Mouse (Mus musculus): ENCODE data around the gene Ttc14. TPM values are rescaled to one million over a fixed set of nuclear protein-coding genes. Genes with fewer than 3 reads are reported as not detected.

Gene Ttc14
- polyA plus RNA-seq (2014; fragmentation: Nextera tagmentation; extraction: Ambion mirVana) = 48.2 and 51.7 TPM in 2 replicates

DNA sequence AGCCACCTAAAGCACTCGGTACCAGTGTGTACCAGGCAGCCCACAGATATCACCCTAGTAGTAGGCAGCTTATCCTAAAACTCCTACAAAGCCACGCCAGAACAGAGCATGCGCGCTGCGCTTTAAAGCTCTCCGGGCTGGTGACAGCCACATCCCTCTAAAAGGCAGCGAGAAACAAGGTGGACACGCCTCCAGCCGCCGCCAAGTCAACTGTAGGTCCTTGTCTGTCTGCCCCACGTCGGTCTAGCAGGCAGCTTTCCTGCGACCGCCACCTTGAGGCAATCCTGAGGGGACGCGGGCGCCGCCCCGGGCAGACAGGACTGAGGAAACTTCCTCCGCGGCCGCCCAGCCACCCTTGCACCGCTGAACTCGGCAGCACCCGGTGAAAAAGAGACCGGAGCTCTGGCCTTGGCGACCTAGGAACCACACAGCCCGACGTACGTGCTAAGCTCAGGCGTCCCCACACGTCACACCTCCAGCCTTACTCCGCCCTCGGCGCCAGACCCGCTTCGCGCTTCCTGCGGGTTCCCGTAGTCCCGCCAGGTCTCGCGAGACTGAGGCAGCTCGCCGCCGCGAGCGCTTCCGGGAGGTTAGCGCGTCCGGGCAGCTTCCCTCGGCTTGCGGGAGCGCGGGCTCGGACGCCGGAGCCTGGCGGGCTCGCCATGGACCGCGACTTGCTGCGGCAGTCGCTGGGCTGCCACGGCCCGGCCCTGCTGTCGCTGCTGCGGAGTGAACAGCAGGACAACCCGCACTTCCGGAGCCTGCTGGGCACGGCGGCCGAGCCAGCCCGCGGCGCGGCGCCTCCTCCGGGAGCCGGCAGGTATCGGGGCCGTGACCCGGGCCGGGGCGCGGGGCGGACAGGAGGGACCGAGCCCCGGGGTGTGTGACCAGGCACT, at the start of gene Ttc14:
Gene Ttc14 (plus strand): TSS at position 216 of the 896 bp plus-strand sequence.
- WGBS (ENCODE audit: insufficient replicate concordance) = 1% methylated on average over 90 of the region's 90 CpGs
- peaks cover 3% of the 10 kb centered on the region; the same call in 1 of the 2 replicates for H3K4me1 ChIP-seq (ENCODE audit: control insufficient read depth, insufficient read depth, low read length)
- peak; percentile 99 for ATAC-seq (replicated peaks; ENCODE audit: insufficient number of reproducible peaks, low FRiP score, low TSS enrichment)
- peak within 1 kb of the TSS; percentile 87 for H3K9ac ChIP-seq (ENCODE audit: low read depth, low read length)
- H3K9me3 ChIP-seq (replicated peaks; ENCODE audit: control insufficient read depth, low read length) = no peaks in the 10 kb centered on the region
- H3K27ac ChIP-seq (ENCODE audit: low read depth, low read length) = peak within 1 kb of the TSS; percentile 99
- peak within 1 kb of the TSS; percentile 95 for H3K4me3 ChIP-seq (ENCODE audit: low read depth, low read length)
- H3K27me3 ChIP-seq (ENCODE audit: control insufficient read depth, insufficient read depth, low read length) = no peaks in the 10 kb centered on the region
- H3K4me2 ChIP-seq = peak within 1 kb of the TSS; percentile 74
- H3K36me3 ChIP-seq (ENCODE audit: control insufficient read depth, insufficient read depth, low read length) = peaks cover 3% of the 10 kb centered on the region; the same call in 1 of the 2 replicates

DNA sequence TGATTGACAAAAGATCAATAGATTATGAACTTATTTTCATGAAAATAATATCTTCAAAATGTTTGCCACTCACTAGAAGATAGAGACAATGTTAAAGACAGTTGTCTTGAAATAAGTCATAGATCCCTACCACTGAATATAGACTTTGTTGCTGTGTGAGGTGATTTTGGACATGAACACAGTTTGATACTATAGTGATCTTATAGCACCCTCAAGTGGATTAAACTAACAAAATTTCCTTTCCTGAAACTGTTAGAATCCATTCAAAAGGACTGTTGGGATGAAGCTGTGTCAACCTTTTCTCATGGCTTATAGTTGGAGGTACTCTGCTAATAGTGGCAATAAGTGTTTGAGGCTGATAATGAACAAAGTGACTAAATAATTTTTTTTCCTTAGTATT, 8.7 kb upstream of the Ttc14 start:
- ATAC-seq (replicated peaks; ENCODE audit: insufficient number of reproducible peaks, low FRiP score, low TSS enrichment) = no peak

DNA sequence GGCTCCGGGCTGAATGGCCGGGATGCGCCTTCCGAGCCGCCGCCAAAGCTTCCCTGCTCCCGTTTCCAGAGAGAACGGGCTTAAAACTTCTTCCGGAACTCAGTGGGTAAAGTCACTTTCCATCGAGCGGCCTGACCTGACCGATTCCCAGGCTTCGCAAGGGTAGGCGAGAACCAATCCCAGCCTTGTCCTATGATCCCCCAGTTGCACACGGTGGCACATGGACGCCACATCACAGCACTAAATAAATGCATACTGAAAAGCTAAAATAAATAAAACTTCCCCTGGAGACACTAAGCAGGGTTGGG, 835 bp downstream of the Ttc14 start:
- WGBS (ENCODE audit: insufficient replicate concordance) = 1% methylated on average over 16 of the region's 16 CpGs
- H3K27me3 ChIP-seq (ENCODE audit: control insufficient read depth, insufficient read depth, low read length) = no peaks in the 10 kb centered on the region
- peak overlapping the region; percentile 99 for H3K27ac ChIP-seq (ENCODE audit: low read depth, low read length)
- H3K9me3 ChIP-seq (replicated peaks; ENCODE audit: control insufficient read depth, low read length) = no peaks in the 10 kb centered on the region
- peak overlapping the region; percentile 95 for H3K4me3 ChIP-seq (ENCODE audit: low read depth, low read length)
- H3K4me1 ChIP-seq (ENCODE audit: control insufficient read depth, insufficient read depth, low read length) = peaks cover 3% of the 10 kb centered on the region; the same call in 1 of the 2 replicates
- peak overlapping the region; percentile 87 for H3K9ac ChIP-seq (ENCODE audit: low read depth, low read length)
- ATAC-seq (replicated peaks; ENCODE audit: insufficient number of reproducible peaks, low FRiP score, low TSS enrichment) = peak; percentile 23
- H3K4me2 ChIP-seq = peak overlapping the region; percentile 72
- H3K36me3 ChIP-seq (ENCODE audit: control insufficient read depth, insufficient read depth, low read length) = peaks cover 7% of the 10 kb centered on the region

More for the DNA sequence above, 8.7 kb upstream of the Ttc14 start:
- no peaks in the 10 kb centered on the region for H3K9me3 ChIP-seq (replicated peaks; ENCODE audit: control insufficient read depth, low read length)
- no peak overlapping the region for H3K27ac ChIP-seq (ENCODE audit: low read depth, low read length)
- H3K4me1 ChIP-seq (ENCODE audit: control insufficient read depth, insufficient read depth, low read length) = no peaks in the 10 kb centered on the region
- no peak overlapping the region for H3K9ac ChIP-seq (ENCODE audit: low read depth, low read length)
- no peaks in the 10 kb centered on the region for H3K36me3 ChIP-seq (ENCODE audit: control insufficient read depth, insufficient read depth, low read length)
- H3K4me3 ChIP-seq (ENCODE audit: low read depth, low read length) = no peak overlapping the region
- H3K4me2 ChIP-seq = no peak overlapping the region
- no peaks in the 10 kb centered on the region for H3K27me3 ChIP-seq (ENCODE audit: control insufficient read depth, insufficient read depth, low read length)

DNA sequence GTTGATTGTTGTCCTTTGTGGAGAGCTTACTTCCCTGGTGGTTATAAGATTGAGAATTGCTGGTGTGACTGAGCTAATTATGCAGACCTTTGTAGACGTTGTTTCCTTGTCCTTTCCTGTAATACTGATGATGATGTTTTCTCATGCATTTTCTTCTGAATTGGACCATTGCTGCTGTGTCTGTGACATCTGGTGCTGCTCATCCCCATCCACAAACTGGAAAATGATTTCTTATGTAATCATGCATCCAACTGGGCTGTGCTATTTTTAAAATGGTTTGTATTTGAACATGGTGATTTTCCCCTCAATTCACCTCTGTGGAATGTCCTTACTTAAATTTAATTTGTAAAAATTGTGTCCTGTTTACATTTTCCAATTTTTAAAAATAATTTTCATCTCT, 7.5 kb downstream of the Ttc14 start:
- WGBS (ENCODE audit: insufficient replicate concordance) = 90% methylated on average over 1 of the region's 1 CpGs
- H3K36me3 ChIP-seq (ENCODE audit: control insufficient read depth, insufficient read depth, low read length) = peaks cover 18% of the 10 kb centered on the region

DNA sequence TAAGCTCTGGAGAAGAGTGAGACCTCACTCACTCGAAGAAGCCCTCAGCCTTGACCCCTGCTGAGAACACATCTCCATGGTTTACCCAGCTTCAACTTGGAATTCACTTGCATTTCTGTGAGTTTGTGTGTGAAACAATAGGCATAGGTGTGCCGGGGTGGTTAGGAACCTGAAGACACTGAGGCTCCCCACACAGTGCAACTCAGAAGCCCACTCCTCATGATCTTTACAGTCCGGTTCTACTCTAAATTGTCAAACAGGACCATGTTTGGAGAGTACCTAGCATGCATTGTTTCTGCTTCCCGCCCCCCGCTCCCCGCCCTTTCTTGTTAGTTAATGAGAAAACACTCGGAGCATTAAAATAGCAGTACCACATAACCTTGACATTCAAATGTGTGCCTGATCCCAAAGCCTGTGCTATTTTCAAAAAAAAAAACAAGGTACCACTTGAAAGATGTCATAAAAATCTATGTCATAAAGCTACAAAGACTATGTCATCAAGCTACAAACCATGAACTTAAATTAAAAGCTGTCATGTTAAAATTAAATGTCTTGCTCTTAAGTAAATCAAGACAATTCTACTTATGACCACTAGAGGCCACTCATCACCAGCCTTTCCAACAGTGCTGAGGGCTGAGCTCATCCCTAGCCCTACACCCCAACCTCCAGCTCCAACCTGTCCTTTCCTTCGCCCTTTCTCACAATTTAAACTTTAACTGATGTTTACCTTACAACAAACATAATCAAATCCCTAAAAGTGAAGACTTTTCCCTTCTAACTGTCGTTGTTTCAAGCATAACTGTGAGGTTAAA, 24.7 kb downstream of the Ttc14 start:
- no peak overlapping the region for H3K4me2 ChIP-seq
- H3K4me3 ChIP-seq (ENCODE audit: low read depth, low read length) = no peak overlapping the region
- H3K9ac ChIP-seq (ENCODE audit: low read depth, low read length) = no peak overlapping the region
- no peaks in the 10 kb centered on the region for H3K27me3 ChIP-seq (ENCODE audit: control insufficient read depth, insufficient read depth, low read length)
- no peaks in the 10 kb centered on the region for H3K9me3 ChIP-seq (replicated peaks; ENCODE audit: control insufficient read depth, low read length)
- ATAC-seq (replicated peaks; ENCODE audit: insufficient number of reproducible peaks, low FRiP score, low TSS enrichment) = no peak
- 43% methylated on average over 9 of the region's 9 CpGs for WGBS (ENCODE audit: insufficient replicate concordance)
- no peaks in the 10 kb centered on the region for H3K4me1 ChIP-seq (ENCODE audit: control insufficient read depth, insufficient read depth, low read length)
- H3K36me3 ChIP-seq (ENCODE audit: control insufficient read depth, insufficient read depth, low read length) = no peaks in the 10 kb centered on the region
- H3K27ac ChIP-seq (ENCODE audit: low read depth, low read length) = no peak overlapping the region

More for the DNA sequence above, 7.5 kb downstream of the Ttc14 start:
- Histone ChIP-seq H3K9me3 (replicated peaks; ENCODE audit: control insufficient read depth, low read length) (no peaks in the 10 kb centered on the region), H3K27ac (ENCODE audit: low read depth, low read length) (no peak overlapping the region), H3K27me3 (ENCODE audit: control insufficient read depth, insufficient read depth, low read length) (no peaks in the 10 kb centered on the region), H3K4me3 (ENCODE audit: low read depth, low read length) (no peak overlapping the region), H3K4me2 (no peak overlapping the region), H3K4me1 (ENCODE audit: control insufficient read depth, insufficient read depth, low read length) (no peaks in the 10 kb centered on the region), H3K9ac (ENCODE audit: low read depth, low read length) (no peak overlapping the region)
- no peak for ATAC-seq (replicated peaks; ENCODE audit: insufficient number of reproducible peaks, low FRiP score, low TSS enrichment)

DNA sequence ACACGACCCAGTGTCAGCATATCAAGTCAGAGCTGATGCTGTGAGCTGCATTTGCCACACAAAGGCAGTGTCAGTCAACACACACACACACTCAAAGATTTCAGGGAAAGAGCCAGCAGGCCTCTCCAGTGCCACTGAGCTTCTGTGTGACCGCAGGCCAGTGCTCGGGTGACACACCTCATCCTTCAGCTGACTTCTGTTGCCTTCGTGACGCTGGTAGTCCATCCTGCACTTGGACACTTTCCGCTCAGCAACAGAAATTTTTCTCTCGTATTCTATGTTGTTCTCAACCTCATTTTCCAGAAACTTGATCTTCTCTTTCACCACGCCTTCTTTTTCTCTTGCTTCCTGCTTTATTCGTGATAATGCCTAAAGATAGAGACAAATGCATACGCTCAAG, 32.7 kb downstream of the Ttc14 start:
- H3K4me3 ChIP-seq (ENCODE audit: low read depth, low read length) = no peak overlapping the region
- H3K27me3 ChIP-seq (ENCODE audit: control insufficient read depth, insufficient read depth, low read length) = no peaks in the 10 kb centered on the region
- H3K9ac ChIP-seq (ENCODE audit: low read depth, low read length) = no peak overlapping the region
- 74% methylated on average over 10 of the region's 10 CpGs for WGBS (ENCODE audit: insufficient replicate concordance)
- no peak overlapping the region for H3K4me2 ChIP-seq
- ATAC-seq (replicated peaks; ENCODE audit: insufficient number of reproducible peaks, low FRiP score, low TSS enrichment) = no peak
- no peaks in the 10 kb centered on the region for H3K36me3 ChIP-seq (ENCODE audit: control insufficient read depth, insufficient read depth, low read length)
- no peaks in the 10 kb centered on the region for H3K9me3 ChIP-seq (replicated peaks; ENCODE audit: control insufficient read depth, low read length)
- H3K4me1 ChIP-seq (ENCODE audit: control insufficient read depth, insufficient read depth, low read length) = 0 out of 2 replicates have a peak, but pooled peaks cover 5% of the 10 kb centered on the region
- no peak overlapping the region for H3K27ac ChIP-seq (ENCODE audit: low read depth, low read length)

DNA sequence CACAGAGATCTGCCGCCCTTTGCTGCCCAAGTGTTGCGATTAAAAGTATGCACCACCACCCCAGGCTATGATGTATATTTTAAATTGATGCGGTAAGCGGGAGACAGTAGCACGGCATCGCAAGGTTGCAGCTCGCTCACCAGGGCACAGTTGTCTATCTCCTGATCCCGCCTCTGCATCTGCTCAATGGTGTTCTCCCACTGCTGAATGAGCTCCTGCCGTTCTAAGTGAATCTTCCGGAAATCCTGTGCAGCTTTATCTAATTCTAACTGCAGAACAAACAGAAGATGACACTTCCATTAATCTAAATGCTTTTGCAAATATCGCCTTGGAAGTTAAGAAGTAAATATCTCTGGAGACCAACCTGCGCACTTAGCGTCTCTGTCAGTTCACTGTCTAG, 36.9 kb downstream of the Ttc14 start:
- Histone ChIP-seq H3K4me1 (ENCODE audit: control insufficient read depth, insufficient read depth, low read length) (0 out of 2 replicates have a peak, but pooled peaks cover 5% of the 10 kb centered on the region), H3K9ac (ENCODE audit: low read depth, low read length) (no peak overlapping the region), H3K4me2 (no peak overlapping the region), H3K36me3 (ENCODE audit: control insufficient read depth, insufficient read depth, low read length) (no peaks in the 10 kb centered on the region), H3K27ac (ENCODE audit: low read depth, low read length) (no peak overlapping the region), H3K27me3 (ENCODE audit: control insufficient read depth, insufficient read depth, low read length) (no peaks in the 10 kb centered on the region), H3K4me3 (ENCODE audit: low read depth, low read length) (no peak overlapping the region), H3K9me3 (replicated peaks; ENCODE audit: control insufficient read depth, low read length) (no peaks in the 10 kb centered on the region)
- 85% methylated on average over 13 of the region's 13 CpGs for whole genome bisulfite sequencing (ENCODE audit: insufficient replicate concordance)
- ATAC-seq (replicated peaks; ENCODE audit: insufficient number of reproducible peaks, low FRiP score, low TSS enrichment) = no peak

DNA sequence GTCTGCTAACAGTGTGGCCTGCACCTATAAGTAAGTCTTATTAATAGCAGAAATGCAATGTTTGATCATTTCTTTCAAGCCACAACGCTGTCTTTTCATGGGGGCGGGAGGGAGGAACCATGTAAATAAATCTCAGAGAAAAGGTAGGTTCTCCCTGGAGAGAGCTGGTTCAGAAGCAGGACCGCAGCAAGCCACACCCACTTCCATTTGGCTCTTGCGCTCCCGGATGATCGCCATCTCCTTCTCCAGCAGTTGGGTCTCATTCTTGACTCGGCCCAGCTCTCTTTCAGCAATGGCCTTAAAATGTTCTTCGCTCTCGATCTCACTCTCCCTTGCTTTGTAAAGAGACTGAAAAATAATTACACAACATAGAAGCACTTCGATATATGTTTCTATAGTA, 39.2 kb downstream of the Ttc14 start:
- 38% methylated on average over 10 of the region's 10 CpGs for WGBS (ENCODE audit: insufficient replicate concordance)
- Histone ChIP-seq H3K4me1 (ENCODE audit: control insufficient read depth, insufficient read depth, low read length) (0 out of 2 replicates have a peak, but pooled peaks cover 5% of the 10 kb centered on the region), H3K27me3 (ENCODE audit: control insufficient read depth, insufficient read depth, low read length) (no peaks in the 10 kb centered on the region), H3K9me3 (replicated peaks; ENCODE audit: control insufficient read depth, low read length) (no peaks in the 10 kb centered on the region), H3K9ac (ENCODE audit: low read depth, low read length) (no peak overlapping the region), H3K4me3 (ENCODE audit: low read depth, low read length) (0 out of 2 replicates have a peak overlapping the region, but pooled peaks have one; percentile 8), H3K4me2 (peak overlapping the region; percentile 35), H3K27ac (ENCODE audit: low read depth, low read length) (no peak overlapping the region), H3K36me3 (ENCODE audit: control insufficient read depth, insufficient read depth, low read length) (no peaks in the 10 kb centered on the region)
- no peak for ATAC-seq (replicated peaks; ENCODE audit: insufficient number of reproducible peaks, low FRiP score, low TSS enrichment)

All from heart, embryonic 11.5 days (tissue).